Mouse (Mus musculus) lung, postnatal 14 days (tissue): ENCODE data around the gene Pdcd7.

Experiments
- DNase-seq: peaks from one replicate; pipeline ENCODE4 v3.0.0; 2021

Gene Pdcd7

DNA sequence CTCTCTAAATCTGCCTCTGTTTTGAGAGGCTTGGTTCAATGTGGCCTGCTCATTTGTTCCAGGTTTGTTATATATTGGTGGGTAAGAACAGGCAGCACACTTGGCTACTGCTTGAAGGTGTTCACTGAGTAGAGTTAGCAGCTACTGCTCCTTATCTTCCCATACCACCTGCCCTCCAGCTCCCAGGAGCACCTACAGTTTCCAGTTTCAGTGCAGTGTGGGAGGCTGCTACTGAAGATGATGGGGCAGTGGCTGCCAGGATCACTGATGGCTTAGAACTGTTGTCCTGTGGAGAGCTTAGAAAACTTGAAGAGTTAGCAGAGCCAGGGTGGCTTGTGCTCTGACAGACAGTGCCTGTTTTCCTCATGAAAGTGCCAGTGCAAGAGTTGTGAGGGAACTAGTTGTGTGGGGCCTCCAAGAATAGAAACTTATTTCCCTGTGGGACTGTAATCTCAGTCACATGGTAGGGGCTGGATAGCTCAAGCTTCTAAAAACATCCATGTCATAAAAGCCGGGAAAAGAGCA lies 13.1 kb downstream of the Pdcd7 start:
- DNase-seq, result no peak

GRCm38 (mm10) chr9:65360641-65361448 lies 14.9 kb downstream of the Pdcd7 start, which contains the start of gene Ubap1l:
Ubap1l (plus strand) TSS chr9:65361041.
- DNase-seq, result no peak

DNA sequence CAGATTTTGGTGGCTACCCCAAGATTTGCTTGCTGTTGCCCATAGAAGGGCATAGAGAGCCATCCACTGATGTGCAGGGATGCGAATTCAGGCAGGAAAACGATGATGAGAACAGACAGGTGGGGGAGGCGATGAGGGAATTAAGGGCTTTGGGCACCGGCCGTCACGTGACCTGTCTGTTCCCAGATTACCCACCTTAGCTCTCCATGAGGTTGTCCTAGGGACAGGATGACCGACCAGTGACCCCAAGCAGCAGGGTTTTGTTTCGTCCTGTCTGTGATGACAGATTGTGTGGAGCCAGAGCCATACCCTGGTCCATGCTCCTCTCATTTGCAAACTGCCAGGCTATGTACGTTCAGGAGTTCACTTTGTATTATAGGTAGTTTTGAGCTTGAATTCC lies 17.8 kb downstream of the Pdcd7 start:
- no peak for DNase-seq

GRCm38 (mm10) chr9:65365721-65366120 lies 19.8 kb downstream of the Pdcd7 start:
- no peak for DNase-seq

- no peak for DNase-seq
Observed at GRCm38 (mm10) chr9:65371756-65372155, 25.9 kb downstream of the Pdcd7 start.

DNA sequence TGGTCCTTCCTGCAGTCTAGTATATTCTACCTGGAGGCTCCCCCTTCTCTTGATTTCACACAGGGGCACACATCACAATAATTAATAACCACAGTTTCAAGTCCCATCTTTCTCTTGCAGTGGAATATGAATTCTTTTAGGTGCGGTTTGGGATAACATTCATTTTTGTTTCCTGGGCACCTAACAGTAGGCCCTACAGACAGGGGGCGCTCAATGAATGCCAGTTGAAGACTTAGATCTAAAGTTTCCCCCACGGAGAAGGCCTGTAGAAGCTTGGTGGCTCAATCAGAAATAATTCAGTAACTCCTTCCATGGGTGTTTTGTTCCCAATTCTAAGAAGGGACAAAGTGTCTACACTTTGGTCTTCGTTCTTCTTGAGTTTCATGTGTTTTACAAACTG lies 26.5 kb downstream of the Pdcd7 start:
- peak; percentile 77 for DNase-seq

GRCm38 (mm10) chr9:65374468-65375162 lies 28.7 kb downstream of the Pdcd7 start:
- no peak for DNase-seq

DNA sequence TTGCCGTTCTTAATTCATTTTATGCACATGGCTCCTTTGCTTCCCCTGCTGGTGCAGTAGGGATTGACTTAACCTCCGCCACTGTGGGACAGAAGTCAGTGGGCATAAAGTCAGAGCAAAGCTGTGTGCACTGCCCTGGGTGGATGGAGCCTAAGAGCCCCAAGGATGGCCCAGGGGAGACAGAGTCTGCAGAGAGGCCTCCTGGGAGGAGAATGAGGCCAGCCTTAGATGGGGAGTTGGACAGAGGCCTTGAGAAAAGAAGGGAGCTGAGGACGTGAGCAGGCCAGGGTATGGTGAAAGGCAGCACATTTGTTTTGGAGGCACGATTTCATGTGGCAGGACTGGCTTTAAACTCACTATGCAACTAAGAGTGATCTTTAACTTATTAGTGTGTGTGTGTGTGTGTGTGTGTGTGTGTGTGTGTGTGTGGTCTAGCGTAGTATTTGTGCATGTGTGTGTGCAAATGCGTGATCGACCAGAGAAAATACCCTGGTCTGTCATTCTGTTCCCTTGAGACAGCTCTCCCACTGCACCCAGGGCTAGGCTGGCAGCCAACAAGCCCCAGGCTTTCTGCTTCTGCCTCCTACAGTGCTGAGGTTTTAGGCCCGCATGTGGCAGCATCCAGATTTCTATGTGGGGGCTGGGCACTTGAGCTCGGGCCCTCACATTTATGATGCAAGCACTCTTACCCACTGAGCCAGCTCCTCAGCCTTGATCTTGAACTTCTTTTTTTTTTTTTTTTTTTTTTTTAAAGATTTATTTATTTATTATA lies 29.4 kb downstream of the Pdcd7 start:
- no peak for DNase-seq

- DNase-seq, result peak; percentile 24
Observed at GRCm38 (mm10) chr9:65381017-65381590, 35.2 kb downstream of the Pdcd7 start.

- no peak for DNase-seq
Observed at GRCm38 (mm10) chr9:65382031-65382750, 36.3 kb downstream of the Pdcd7 start.

DNA sequence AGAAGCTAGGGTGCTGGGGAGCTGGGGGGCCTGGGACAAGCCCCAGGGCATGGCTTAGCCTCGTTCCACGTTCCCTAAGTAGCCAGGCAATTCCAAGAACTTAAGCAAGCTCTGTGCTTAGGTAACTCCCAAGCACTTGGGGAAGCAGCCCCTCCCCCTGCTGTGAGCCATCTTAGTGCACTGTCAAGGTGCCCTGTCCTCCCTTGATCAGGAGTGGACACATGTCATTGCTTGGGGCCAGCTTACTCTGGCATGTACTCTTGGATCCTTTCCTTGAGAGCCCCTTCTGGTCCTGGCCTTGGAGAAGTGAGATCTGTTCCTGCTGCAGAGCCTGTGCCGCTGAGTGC lies 36.8 kb downstream of the Pdcd7 start:
- peak; percentile 26 for DNase-seq

DNA sequence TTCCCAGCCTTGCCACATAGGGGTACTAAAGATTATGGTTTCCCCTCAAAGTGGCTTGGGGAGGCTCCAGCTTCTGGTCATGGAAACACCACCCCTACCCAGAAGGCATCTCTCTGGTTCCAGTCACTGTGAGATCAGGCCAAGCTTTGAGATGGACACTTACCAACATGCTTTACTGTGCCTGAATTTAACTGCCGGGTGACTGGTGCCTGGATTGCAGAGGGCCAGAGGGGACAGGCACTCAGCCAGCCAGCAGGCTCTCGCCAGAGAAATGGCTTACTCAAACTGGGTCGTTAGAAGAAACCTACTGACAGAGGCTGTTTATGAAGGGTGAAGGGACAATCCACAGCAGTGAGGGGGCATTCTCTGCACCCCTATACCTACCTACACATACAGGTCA lies 38.4 kb downstream of the Pdcd7 start:
- peak; percentile 63 for DNase-seq

DNA sequence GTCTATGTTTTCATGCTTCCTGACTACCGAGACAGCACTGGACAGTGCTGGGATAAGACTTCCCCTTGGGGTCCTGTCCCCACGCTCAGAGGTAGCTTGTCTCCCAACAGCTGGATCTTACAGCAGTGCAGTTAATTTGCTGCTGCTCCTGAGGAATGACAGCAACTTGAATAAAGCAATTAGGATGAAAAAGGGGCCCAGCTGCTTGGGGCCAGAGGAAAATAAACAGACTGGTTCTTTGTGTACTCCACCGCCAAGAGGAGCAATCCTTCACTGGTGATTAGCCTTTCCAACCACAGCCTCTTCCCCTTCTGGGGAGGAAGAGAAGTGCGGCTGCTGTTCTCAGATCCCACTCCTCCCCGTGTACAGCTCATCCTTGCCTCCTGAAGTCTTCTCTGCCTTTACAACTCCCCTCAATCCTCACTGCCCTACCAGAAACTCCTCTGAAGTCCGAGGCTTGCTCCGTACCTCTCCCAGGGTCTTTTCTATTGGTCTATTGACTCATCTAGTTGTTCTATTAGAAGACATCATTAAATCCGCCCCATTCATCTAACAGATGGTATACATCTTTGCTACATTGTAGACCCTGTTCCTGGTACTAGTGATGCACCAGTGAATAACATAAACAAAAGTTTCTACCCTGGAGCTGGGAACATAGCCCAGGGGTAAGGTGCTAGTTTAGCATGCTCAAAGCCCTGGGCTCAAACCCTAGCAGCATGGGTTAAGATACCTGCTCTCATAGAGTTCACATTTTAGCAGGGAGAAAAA lies 40.7 kb downstream of the Pdcd7 start:
- peak; percentile 60 for DNase-seq

DNA sequence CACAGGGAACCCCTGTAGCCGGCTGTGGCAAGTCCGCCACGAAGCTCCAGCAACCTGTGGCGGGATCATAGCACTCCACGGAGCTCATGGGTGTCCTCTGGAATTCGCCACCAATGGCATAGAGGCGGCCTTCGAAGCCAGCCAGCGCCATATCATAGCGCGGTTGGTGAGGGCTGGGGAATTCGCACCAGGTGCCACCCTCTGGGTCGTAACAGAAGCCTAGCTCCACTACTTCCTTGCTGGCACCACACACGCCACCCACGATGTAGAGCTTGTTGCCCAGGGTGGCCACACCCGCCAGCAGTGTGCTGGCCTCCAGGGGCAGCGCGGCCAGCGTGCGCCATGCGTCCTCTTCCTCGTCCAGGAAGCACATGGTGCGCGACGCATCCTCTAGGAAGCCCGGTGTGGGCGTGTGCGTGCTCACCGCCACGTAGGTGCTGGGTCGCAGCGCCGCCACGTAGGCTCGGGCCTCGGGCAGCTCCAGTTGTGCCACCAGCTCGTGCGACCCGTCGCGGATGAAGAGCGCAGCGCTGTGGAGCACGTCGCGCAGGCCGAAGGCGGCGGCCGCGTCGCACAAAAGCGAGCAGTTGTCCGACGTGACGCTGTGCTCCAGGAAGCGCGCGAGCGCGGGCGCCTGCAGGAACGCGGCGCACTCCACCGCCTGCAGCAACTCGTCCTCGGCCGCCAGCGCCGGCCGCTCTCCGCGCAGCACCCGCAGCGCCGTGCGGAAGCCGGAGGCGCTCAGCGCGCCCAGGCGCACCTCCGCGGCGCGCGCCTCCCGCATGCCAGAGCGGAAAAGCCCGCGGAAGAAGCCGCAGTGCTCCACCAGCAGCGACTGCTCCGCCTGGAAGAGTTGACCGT lies 45.1 kb downstream of the Pdcd7 start:
- DNase-seq, result no peak

DNA sequence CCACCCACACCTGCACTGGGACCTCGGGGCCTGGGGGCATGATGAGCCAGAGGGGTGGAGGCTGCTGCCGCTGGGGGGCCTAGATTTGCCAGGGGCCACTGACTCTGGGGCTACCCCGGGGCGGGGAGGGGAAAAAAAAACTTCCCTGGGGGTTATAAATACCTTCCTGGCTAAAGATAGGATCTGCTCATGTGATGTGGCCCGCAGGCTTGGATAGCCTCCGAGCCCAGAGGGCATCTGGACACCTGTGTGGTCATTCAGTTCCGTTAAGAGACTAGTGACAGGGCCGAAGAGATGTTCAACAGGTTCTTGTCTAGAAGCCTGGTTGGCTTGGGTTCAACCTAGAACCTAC lies 45.7 kb downstream of the Pdcd7 start, which contains the start of gene Kbtbd13:
Gene Kbtbd13, minus strand, starts transcription at position 40 of the 352 bp plus-strand sequence.
- no peak for DNase-seq

GRCm38 (mm10) chr9:65392638-65393364 lies 46.9 kb downstream of the Pdcd7 start:
- peak; percentile 83 for DNase-seq

- no peak for DNase-seq
Observed at GRCm38 (mm10) chr9:65393606-65394005, 47.7 kb downstream of the Pdcd7 start.

- no peak for DNase-seq
Observed at GRCm38 (mm10) chr9:65394360-65394759, 48.5 kb downstream of the Pdcd7 start.

DNA sequence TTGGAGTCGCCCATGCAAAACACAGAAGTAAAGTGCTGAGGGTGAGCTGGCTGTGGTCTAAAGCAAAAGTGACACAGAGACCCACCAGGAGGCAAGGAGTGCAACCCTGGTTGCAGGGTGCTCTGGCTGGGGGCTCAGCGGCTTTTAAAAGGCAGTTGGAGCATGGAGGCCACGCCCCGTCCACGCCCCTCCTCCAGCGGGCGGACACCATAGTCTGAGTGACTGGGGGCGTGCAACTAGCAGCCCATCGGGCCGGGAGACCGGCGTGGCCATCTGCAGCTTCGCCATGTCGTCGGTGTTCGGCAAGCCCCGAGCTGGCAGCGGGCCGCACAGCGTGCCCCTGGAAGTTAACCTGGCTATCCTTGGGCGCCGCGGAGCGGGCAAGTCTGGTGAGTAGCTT lies 52.4 kb downstream of the Pdcd7 start, which contains the start of gene Rasl12:
Gene Rasl12, plus strand, starts transcription at position 228 of the 400 bp plus-strand sequence.
- DNase-seq, result peak; percentile 85

GRCm38 (mm10) chr9:65399934-65400333 lies 54.0 kb downstream of the Pdcd7 start:
- no peak for DNase-seq
